8 mouse cellular contexts compared by ENCODE assay signal in the genomic region with DNA sequence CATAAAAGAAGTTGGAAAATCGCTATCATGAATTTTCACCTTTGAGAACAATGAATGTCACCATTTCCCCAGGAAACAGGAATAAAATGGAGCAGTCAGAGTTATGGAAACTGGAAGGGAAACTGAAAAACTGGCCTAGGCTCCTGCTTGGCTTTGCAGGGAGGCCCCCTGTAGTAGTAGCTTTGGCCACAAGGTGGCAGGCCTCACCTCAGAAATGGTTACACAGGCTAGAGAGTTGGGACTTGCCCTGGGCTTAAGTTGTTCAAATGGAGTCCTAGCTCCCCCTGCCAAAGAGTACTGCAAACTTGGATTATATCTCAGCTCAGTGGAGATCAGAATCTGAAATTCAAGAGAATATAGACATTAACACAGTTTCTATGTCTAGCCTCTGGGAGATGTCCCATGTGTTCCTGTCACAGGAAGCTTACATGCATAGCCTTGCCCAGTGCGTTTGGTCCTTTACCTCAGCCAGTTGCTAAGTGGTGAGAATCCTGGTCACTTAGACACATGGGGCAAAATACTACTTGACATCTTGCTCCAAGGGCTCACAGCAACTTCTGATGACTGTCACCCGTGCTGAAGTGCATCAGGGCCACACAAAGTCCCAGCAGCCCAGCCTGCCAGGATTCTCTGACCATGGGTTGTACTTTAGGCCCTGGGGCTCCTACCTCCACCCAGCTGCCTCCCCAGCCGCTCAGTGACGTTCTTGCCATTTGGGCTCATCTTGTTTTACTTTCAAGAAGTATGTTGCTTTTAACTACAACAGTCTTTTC. TPM values are rescaled to one million over a fixed set of nuclear protein-coding genes. Genes with fewer than 3 reads are reported as not detected.
DNase-seq lines count a peak whose midpoint lies in the region; ATAC-seq lines count a peak whose summit lies in the region.

No protein-coding gene starts in this region.

- DNase-seq in ZHBTc4 (ENCODE audit: low read depth, low spot score), result peak; percentile 76
- DNase-seq in gastrocnemius, adult 8-10 months (ENCODE audit: low spot score in 2 of 2), result peak; percentile 73 to 78
- peak; percentile 53 to 83 for DNase-seq in left cerebral cortex, adult 8-10 months (ENCODE audit: low spot score in 2 of 2)
- DNase-seq in midbrain, embryonic 10.5 days (ENCODE audit: low spot score), result peak; percentile 85
- DNase-seq in right cerebral cortex, postnatal 25 days, result peak; percentile 76
- peak; percentile 74 for DNase-seq in yolk sac, embryonic 10.5 days (ENCODE audit: low spot score)

- ATAC-seq in common myeloid progenitor, adult 5-6 weeks (replicated peaks; ENCODE audit: low read depth, poor library complexity, severe bottlenecking), result peak; percentile 90
- peak; percentile 83 for ATAC-seq in inflammation-experienced regulatory T-cells, adult 6 months

- H3K27ac ChIP-seq in midbrain, embryonic 10.5 days (replicated peaks), result peak overlapping the region; percentile 63; the same call in 1 of the 2 replicates

- peaks cover 40% of the 10 kb centered on the region for H3K4me1 ChIP-seq in midbrain, embryonic 10.5 days

- H3K36me3 ChIP-seq in midbrain, embryonic 10.5 days, result peaks cover 54% of the 10 kb centered on the region

- H3K9me3 ChIP-seq in midbrain, embryonic 10.5 days (replicated peaks), result no peaks in the 10 kb centered on the region

- H3K27me3 ChIP-seq in midbrain, embryonic 10.5 days (ENCODE audit: low read depth, poor library complexity, severe bottlenecking), result no peaks in the 10 kb centered on the region

- H3K4me3 ChIP-seq in midbrain, embryonic 10.5 days, result no peak overlapping the region

- WGBS in midbrain, embryonic 10.5 days, result 55% methylated on average over 5 of the region's 5 CpGs

RNA-seq across cellular contexts. Expression of a gene that starts 9.8 kb away (rescaled TPM):
- total RNA-seq in common myeloid progenitor, adult 5-6 weeks (2017), result 216 and 244 TPM in 2 replicates
- total RNA-seq in gastrocnemius, adult 8-10 months (2022), result 10 to 100 TPM; 22.0 to 24.5 (median 22.7) TPM
- 100 to 1,000 TPM in 1 of 3 experiments, 10 to 100 TPM in 2; 83.0 to 101 (median 84.6) TPM for polyA plus RNA-seq in inflammation-experienced regulatory T-cells, adult 6 months (2017; shearing (Covaris generic))
- total RNA-seq in left cerebral cortex, adult 8-10 months (2022), result 10 to 100 TPM; 57.4 to 69.0 (median 60.8) TPM
- 130 and 135 TPM in 2 replicates for polyA plus RNA-seq in midbrain, embryonic 10.5 days (2016; fragmentation: Nextera tagmentation; extraction: Ambion mirVana)

RNA-seq across cellular contexts. Expression of a gene that starts 9.8 kb away (rescaled TPM):
- total RNA-seq in common myeloid progenitor, adult 5-6 weeks (2017), result 22.5 and 33.2 TPM in 2 replicates
- total RNA-seq in gastrocnemius, adult 8-10 months (2022), result 10 to 100 TPM; 12.8 to 14.7 (median 13.1) TPM
- 10 to 100 TPM in 2 of 3 experiments, 1 to 10 TPM in 1; 9.4 to 14.2 (median 12.9) TPM for polyA plus RNA-seq in inflammation-experienced regulatory T-cells, adult 6 months (2017; shearing (Covaris generic))
- 10 to 100 TPM; 12.5 to 19.1 (median 18.6) TPM for total RNA-seq in left cerebral cortex, adult 8-10 months (2022)
- 23.4 and 24.5 TPM in 2 replicates for polyA plus RNA-seq in midbrain, embryonic 10.5 days (2016; fragmentation: Nextera tagmentation; extraction: Ambion mirVana)

RNA-seq across cellular contexts. Expression of a gene that starts 35.9 kb away (rescaled TPM):
- total RNA-seq in common myeloid progenitor, adult 5-6 weeks (2017), result 21.7 and 21.9 TPM in 2 replicates
- total RNA-seq in gastrocnemius, adult 8-10 months (2022), result 1 to 10 TPM; 2.0 to 4.3 (median 3.6) TPM
- polyA plus RNA-seq in inflammation-experienced regulatory T-cells, adult 6 months (2017; shearing (Covaris generic)), result 10 to 100 TPM in 2 of 3 experiments, 1 to 10 TPM in 1; 8.3 to 13.4 (median 11.0) TPM
- 10 to 100 TPM in 1 of 4 experiments, 1 to 10 TPM in 3; 6.9 to 10.6 (median 9.2) TPM for total RNA-seq in left cerebral cortex, adult 8-10 months (2022)
- 45.4 and 51.3 TPM in 2 replicates for polyA plus RNA-seq in midbrain, embryonic 10.5 days (2016; fragmentation: Nextera tagmentation; extraction: Ambion mirVana)

RNA-seq across cellular contexts. Expression of a gene that starts 35.9 kb away (rescaled TPM):
- total RNA-seq in common myeloid progenitor, adult 5-6 weeks (2017), result not detected in 2 replicates
- not detected for total RNA-seq in gastrocnemius, adult 8-10 months (2022)
- polyA plus RNA-seq in inflammation-experienced regulatory T-cells, adult 6 months (2017; shearing (Covaris generic)), result 1 to 10 TPM in 1 of 3 experiments, not detected in 2; 1.0 TPM
- total RNA-seq in left cerebral cortex, adult 8-10 months (2022), result 1 to 10 TPM in 2 of 4 experiments, under 1 TPM in 2; 0.70 to 1.3 (median 1.1) TPM
- polyA plus RNA-seq in midbrain, embryonic 10.5 days (2016; fragmentation: Nextera tagmentation; extraction: Ambion mirVana), result 0.88 TPM in 1 of 2 replicates, not detected in the other
